Mouse (Mus musculus) brain, embryonic 14.5 days (tissue): ENCODE data around the gene Elmo2. TPM values are rescaled to one million over a fixed set of nuclear protein-coding genes. Genes with fewer than 3 reads are reported as not detected.

ENCODE experiments used
- DNase-seq: peaks from one replicate; pipeline ENCODE4 v3.0.0-alpha.2; 2011; ENCODE audit warnings: low read depth
- CTCF ChIP-seq: fragments of 200-500 bp; IDR thresholded peaks from 2 replicates; pipeline ENCODE4 v1.5.1; 2012; ENCODE audit warnings: inconsistent platforms, mild to moderate bottlenecking, moderate library complexity, borderline replicate concordance; ENCODE audit not compliant: insufficient read depth, insufficient read length; ENCODE audit errors: extremely low read depth
- POLR2A ChIP-seq: fragments of 200-500 bp; IDR thresholded peaks from 2 replicates; pipeline ENCODE4 v1.6.1; 2012; ENCODE audit warnings: mild to moderate bottlenecking, inconsistent platforms, borderline replicate concordance; ENCODE audit not compliant: poor library complexity, insufficient read depth, insufficient read length, severe bottlenecking; ENCODE audit errors: extremely low read depth
- polyA plus RNA-seq: library from polyadenylated mRNA; depleted of rRNA; stranded (reverse); fragments of >200 nt; gene quantifications from 2 replicates; pipeline ENCODE4 v1.2.3, GENCODE M21; 2012; rRNA removed

The Elmo2 gene
- polyA plus RNA-seq, 1 experiment, result 114 TPM

- peak; percentile 53 for DNase-seq
- TF ChIP-seq POLR2A, result no peak
- no peak for TF ChIP-seq CTCF
Observed at GRCm38 (mm10) chr2:165246349-165246748, 79.9 kb downstream of the Elmo2 start.

GRCm38 (mm10) chr2:165243122-165243720, 83.1 kb downstream of the Elmo2 start:
- TF ChIP-seq POLR2A (no peak), CTCF (no peak)
- DNase-seq, result peak; percentile 63

- no peak for TF ChIP-seq CTCF
- no peak for TF ChIP-seq POLR2A
- peak; percentile 59 for DNase-seq
Observed at GRCm38 (mm10) chr2:165242575-165242974, 83.7 kb downstream of the Elmo2 start.

- TF ChIP-seq POLR2A, result no peak
- no peak for TF ChIP-seq CTCF
- no peak for DNase-seq
Observed at GRCm38 (mm10) chr2:165241786-165242185, 84.5 kb downstream of the Elmo2 start.

- no peak for TF ChIP-seq CTCF
- TF ChIP-seq POLR2A, result no peak
- no peak for DNase-seq
Observed at GRCm38 (mm10) chr2:165240371-165240770, 85.9 kb downstream of the Elmo2 start.

GRCm38 (mm10) chr2:165239533-165240144, 86.6 kb downstream of the Elmo2 start:
- TF ChIP-seq CTCF (no peak), POLR2A (no peak)
- DNase-seq, result no peak

- DNase-seq, result peak; percentile 75
- TF ChIP-seq POLR2A, result no peak
- TF ChIP-seq CTCF, result no peak
Observed at GRCm38 (mm10) chr2:165238416-165239145, 87.7 kb downstream of the Elmo2 start.

Other genes starting within 250 kb of the Elmo2 start
- gene 1700025C18Rik, start 235.7 kb downstream of the Elmo2 start, polyA plus RNA-seq, result not detected in 2 replicates
- gene Cdh22, start 91.6 kb downstream of the Elmo2 start, polyA plus RNA-seq, result 14.7 and 25.7 TPM in 2 replicates
- gene Slc35c2, start 38.6 kb downstream of the Elmo2 start, polyA plus RNA-seq, result 62.3 and 78.7 TPM in 2 replicates
- 6.5 and 7.2 TPM in 2 replicates for gene Zfp663, start 42.2 kb upstream of the Elmo2 start, polyA plus RNA-seq
- gene Zfp334, start 61.8 kb upstream of the Elmo2 start, polyA plus RNA-seq, result 15.2 and 19.2 TPM in 2 replicates
- not detected in 2 replicates for gene Ocstamp, start 73.9 kb upstream of the Elmo2 start, polyA plus RNA-seq
- gene Slc13a3, start 146.8 kb upstream of the Elmo2 start, polyA plus RNA-seq, result 4.7 and 5.1 TPM in 2 replicates
- gene Trp53rka, start 166.8 kb upstream of the Elmo2 start, polyA plus RNA-seq, result 40.4 and 43.8 TPM in 2 replicates
- gene Slc2a10, start 177.3 kb upstream of the Elmo2 start, polyA plus RNA-seq, result 2.4 and 3.2 TPM in 2 replicates